Mouse (Mus musculus): ENCODE measurements around the gene Camsap2.

DNA sequence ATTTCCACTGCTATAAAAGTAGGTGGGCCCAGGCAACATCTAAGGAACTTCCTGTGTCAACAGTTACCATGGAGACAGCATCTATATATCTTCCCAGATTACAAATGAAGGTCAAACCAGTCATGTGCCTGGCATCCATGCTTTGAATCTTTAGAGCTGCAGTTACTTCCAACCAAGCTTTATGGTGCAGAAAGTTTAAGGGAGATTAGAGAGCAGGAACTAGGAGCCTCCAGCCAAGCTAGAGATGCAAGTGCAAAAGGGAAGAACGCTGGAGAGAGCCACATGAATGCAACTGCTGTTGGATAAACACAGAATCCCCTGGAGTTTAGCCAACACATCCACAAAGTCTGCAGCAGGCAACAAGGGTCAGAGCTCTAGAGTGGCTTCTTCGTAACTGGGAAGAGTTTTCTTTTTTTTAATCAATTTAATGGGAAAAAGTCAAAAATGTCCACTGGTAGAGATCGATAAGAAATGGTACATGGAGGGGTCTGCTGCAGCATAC lies 4.8 kb upstream of the Camsap2 start:
- no peak for TF ChIP-seq MYB (IDR thresholded peaks at IDR 0.05; ENCODE audit: low read depth, low read length)
- no peak for TF ChIP-seq MAX (IDR thresholded peaks at IDR 0.05; ENCODE audit: low read length)
- TF ChIP-seq CTCF (IDR thresholded peaks at IDR 0.05 in 2 of 3, conservative IDR thresholded peaks at IDR 0.05 in 1 of 3; ENCODE audit: control insufficient read depth in 1 of 3, insufficient read depth in 1 of 3, low read depth in 2 of 3, low read length in 3 of 3, poor library complexity in 1 of 3, severe bottlenecking in 1 of 3), result no peak
- no peak for TF ChIP-seq HCFC1 (IDR thresholded peaks at IDR 0.05; ENCODE audit: low read depth, low read length)
- no peak for TF ChIP-seq POLR2AphosphoS2 (IDR thresholded peaks at IDR 0.05; ENCODE audit: low read length)
- no peak for TF ChIP-seq CHD1 (IDR thresholded peaks at IDR 0.05; ENCODE audit: low read depth, low read length)
- TF ChIP-seq MAFK (IDR thresholded peaks at IDR 0.05; ENCODE audit: borderline replicate concordance, low read depth, low read length), result no peak
- TF ChIP-seq TAL1 (IDR thresholded peaks at IDR 0.05; ENCODE audit: low read length), result no peak

Data from MEL (cell line).